Mouse (Mus musculus): ENCODE measurements around the gene Rfx2. TPM values are rescaled to one million over a fixed set of nuclear protein-coding genes. Genes with fewer than 3 reads are reported as not detected.

Gene Rfx2
- polyA plus RNA-seq, 1 experiment from 2014 or later = 2.9 TPM

DNA sequence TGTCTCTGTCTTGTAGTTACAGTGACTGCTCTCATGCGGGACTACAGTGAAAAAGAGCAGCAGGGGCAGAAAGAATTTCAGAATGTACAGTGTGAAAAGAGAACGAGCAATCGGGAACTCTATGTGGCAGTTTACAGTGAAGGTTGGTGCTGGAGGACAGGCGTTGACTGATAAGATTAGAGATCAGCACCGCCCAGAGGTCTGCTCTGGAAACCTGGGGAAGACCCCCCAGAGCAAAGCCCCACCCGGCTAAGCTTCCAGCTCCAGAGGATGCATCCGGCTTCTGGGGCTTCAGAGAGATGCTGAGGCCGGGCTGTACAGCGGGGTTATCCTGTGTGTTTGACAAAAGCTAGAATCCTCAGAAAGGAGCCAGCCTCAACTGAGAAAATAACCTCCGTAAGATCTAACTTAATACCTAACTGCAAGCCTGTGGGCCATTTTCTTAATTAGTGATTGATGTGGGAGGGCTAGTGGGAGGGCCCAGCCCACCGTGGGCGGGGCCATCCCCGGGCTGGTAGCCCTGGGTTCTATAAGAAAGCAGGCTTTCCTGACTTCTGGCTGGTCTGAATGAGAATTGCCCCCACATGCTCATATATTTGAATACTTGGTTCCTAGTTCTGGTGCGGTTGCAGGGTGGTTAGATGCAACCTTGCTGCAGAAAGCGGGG lies 39.6 kb upstream of the Rfx2 start:
- H3K9me3 ChIP-seq (ENCODE audit: control insufficient read depth, low read length) = no peaks in the 10 kb centered on the region
- no peak overlapping the region for H3K4me2 ChIP-seq (ENCODE audit: low read depth, severe bottlenecking)
- ATAC-seq (ENCODE audit: insufficient number of reproducible peaks, low FRiP score, low TSS enrichment, low read depth) (no peak), DNase-seq (ENCODE audit: low spot score) (no peak)
- no peak overlapping the region for H3K4me3 ChIP-seq (ENCODE audit: low read depth, low read length)
- 64% methylated on average over 15 of the region's 15 CpGs for WGBS
- H3K4me1 ChIP-seq (ENCODE audit: control insufficient read depth, insufficient read depth, low read length) = no peaks in the 10 kb centered on the region
- no peaks in the 10 kb centered on the region for H3K36me3 ChIP-seq (ENCODE audit: control insufficient read depth, insufficient read depth, low read length)
- no peak overlapping the region for H3K9ac ChIP-seq (ENCODE audit: low read length)
- no peak overlapping the region for H3K27ac ChIP-seq (replicated peaks; ENCODE audit: low read depth, low read length)
- H3K27me3 ChIP-seq (ENCODE audit: control insufficient read depth, insufficient read depth, low read length) = no peaks in the 10 kb centered on the region

DNA sequence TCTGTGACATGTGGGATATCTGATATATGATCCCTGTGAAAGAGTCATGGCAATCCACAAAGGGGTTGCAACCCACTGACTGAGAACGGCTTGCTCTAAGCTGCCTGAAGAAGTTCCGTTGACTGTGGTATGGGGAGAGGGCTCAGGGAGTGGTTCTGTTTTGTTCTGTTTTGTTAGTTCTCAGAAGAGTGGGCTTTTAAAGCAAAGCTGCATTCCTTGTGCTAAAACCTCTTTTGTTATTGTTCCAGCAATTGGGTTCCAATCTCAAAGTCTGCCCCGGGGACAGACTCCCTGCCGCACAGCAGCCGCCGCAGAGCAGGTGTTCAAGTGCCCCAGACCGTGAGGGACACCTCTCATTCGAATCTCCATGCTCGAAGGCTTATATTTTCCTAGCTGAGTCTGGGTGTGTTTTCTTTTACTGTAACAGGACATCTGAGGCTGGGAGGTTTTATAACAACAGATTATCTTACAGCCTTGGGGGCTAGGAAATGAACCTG lies 38.7 kb upstream of the Rfx2 start:
- no peaks in the 10 kb centered on the region for H3K27me3 ChIP-seq (ENCODE audit: control insufficient read depth, insufficient read depth, low read length)
- H3K36me3 ChIP-seq (ENCODE audit: control insufficient read depth, insufficient read depth, low read length) = no peaks in the 10 kb centered on the region
- no peak for ATAC-seq (ENCODE audit: insufficient number of reproducible peaks, low FRiP score, low TSS enrichment, low read depth)
- no peak overlapping the region for H3K9ac ChIP-seq (ENCODE audit: low read length)
- no peak overlapping the region for H3K4me2 ChIP-seq (ENCODE audit: low read depth, severe bottlenecking)
- H3K9me3 ChIP-seq (ENCODE audit: control insufficient read depth, low read length) = no peaks in the 10 kb centered on the region
- no peak for DNase-seq (ENCODE audit: low spot score)
- no peaks in the 10 kb centered on the region for H3K4me1 ChIP-seq (ENCODE audit: control insufficient read depth, insufficient read depth, low read length)
- WGBS = 87% methylated on average over 9 of the region's 9 CpGs
- no peak overlapping the region for H3K4me3 ChIP-seq (ENCODE audit: low read depth, low read length)
- H3K27ac ChIP-seq (replicated peaks; ENCODE audit: low read depth, low read length) = no peak overlapping the region

DNA sequence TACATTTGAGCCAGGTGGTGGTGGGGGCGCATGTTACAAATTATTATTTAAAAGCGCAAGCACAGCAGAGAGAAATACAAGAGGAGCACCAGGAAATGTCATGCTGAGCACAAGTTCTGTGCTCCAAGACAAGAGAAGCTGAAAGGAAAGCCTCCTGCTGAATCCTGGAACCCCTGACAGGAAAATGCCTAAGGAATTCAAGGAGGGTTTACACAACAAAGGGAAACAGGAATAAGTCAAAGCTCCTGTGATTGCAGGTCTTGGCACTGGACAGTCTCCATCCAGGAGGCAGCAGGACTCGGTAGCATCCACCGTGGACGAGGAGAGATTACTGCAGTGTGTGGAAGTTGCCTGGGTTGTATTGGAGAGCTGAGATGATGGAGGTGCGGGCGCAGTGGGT lies 35.3 kb upstream of the Rfx2 start:
- Histone ChIP-seq H3K9me3 (ENCODE audit: control insufficient read depth, low read length) (no peaks in the 10 kb centered on the region), H3K36me3 (ENCODE audit: control insufficient read depth, insufficient read depth, low read length) (no peaks in the 10 kb centered on the region), H3K4me2 (ENCODE audit: low read depth, severe bottlenecking) (no peak overlapping the region), H3K27me3 (ENCODE audit: control insufficient read depth, insufficient read depth, low read length) (no peaks in the 10 kb centered on the region), H3K9ac (ENCODE audit: low read length) (no peak overlapping the region), H3K4me1 (ENCODE audit: control insufficient read depth, insufficient read depth, low read length) (no peaks in the 10 kb centered on the region), H3K4me3 (ENCODE audit: low read depth, low read length) (no peak overlapping the region), H3K27ac (replicated peaks; ENCODE audit: low read depth, low read length) (no peak overlapping the region)
- no peak for DNase-seq (ENCODE audit: low spot score)
- ATAC-seq (ENCODE audit: insufficient number of reproducible peaks, low FRiP score, low TSS enrichment, low read depth) = no peak
- 83% methylated on average over 7 of the region's 7 CpGs for WGBS

DNA sequence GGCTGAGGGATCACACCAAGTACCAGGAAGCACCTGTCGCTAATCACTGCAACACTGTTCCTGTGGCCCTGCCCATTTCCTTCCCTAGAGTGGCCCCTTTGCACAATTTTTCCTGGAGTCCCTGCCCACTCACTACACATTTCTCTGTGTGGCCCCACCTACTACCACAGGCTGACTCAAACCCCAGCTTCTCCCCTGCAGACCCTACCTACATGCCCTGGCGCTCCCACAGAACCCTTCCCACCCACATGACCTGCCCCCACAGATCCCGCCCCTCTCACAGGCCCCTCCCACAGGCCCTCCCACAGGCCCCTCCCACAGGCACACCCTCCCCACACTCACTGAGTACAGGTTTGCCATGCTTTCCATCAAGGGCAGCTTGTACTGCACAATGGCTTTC lies 30.4 kb upstream of the Rfx2 start:
- Histone ChIP-seq H3K4me3 (ENCODE audit: low read depth, low read length) (no peak overlapping the region), H3K36me3 (ENCODE audit: control insufficient read depth, insufficient read depth, low read length) (no peaks in the 10 kb centered on the region), H3K27me3 (ENCODE audit: control insufficient read depth, insufficient read depth, low read length) (no peaks in the 10 kb centered on the region), H3K4me2 (ENCODE audit: low read depth, severe bottlenecking) (no peak overlapping the region), H3K27ac (replicated peaks; ENCODE audit: low read depth, low read length) (no peak overlapping the region), H3K9me3 (ENCODE audit: control insufficient read depth, low read length) (no peaks in the 10 kb centered on the region), H3K4me1 (ENCODE audit: control insufficient read depth, insufficient read depth, low read length) (no peaks in the 10 kb centered on the region), H3K9ac (ENCODE audit: low read length) (no peak overlapping the region)
- 0 out of 2 replicates have a peak, but pooled peaks have one; percentile 29 for ATAC-seq (ENCODE audit: insufficient number of reproducible peaks, low FRiP score, low TSS enrichment, low read depth)
- WGBS = 50% methylated on average over 3 of the region's 3 CpGs
- no peak for DNase-seq (ENCODE audit: low spot score)

GRCm38 (mm10) chr17:56858922-56859321 lies 28.1 kb upstream of the Rfx2 start:
- H3K4me2 ChIP-seq (ENCODE audit: low read depth, severe bottlenecking) = no peak overlapping the region
- no peak overlapping the region for H3K27ac ChIP-seq (replicated peaks; ENCODE audit: low read depth, low read length)
- no peaks in the 10 kb centered on the region for H3K27me3 ChIP-seq (ENCODE audit: control insufficient read depth, insufficient read depth, low read length)
- H3K4me3 ChIP-seq (ENCODE audit: low read depth, low read length) = no peak overlapping the region
- H3K4me1 ChIP-seq (ENCODE audit: control insufficient read depth, insufficient read depth, low read length) = no peaks in the 10 kb centered on the region
- DNase-seq (ENCODE audit: low spot score) = no peak
- WGBS = 70% methylated on average over 7 of the region's 7 CpGs
- H3K9me3 ChIP-seq (ENCODE audit: control insufficient read depth, low read length) = no peaks in the 10 kb centered on the region
- no peak overlapping the region for H3K9ac ChIP-seq (ENCODE audit: low read length)
- no peaks in the 10 kb centered on the region for H3K36me3 ChIP-seq (ENCODE audit: control insufficient read depth, insufficient read depth, low read length)
- ATAC-seq (ENCODE audit: insufficient number of reproducible peaks, low FRiP score, low TSS enrichment, low read depth) = no peak

DNA sequence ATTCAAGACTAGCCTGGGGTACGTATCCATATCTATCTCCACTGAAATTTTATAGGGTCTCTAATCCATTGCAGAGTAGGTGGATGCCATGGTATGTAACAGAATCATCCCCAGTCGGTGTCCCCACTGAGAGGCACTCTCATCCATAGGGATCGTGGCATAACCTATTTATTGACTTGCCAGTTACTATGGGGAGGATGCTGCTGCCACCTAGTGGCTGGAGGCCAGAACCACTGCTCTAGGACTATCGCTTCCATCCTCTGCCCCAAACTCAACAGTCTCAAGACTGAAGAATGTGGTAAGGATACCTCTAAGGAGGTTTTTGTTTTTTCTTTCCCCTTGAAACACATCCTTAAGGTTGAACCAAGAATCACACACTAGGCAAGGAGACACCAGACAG lies 27.4 kb upstream of the Rfx2 start:
- H3K4me1 ChIP-seq (ENCODE audit: control insufficient read depth, insufficient read depth, low read length) = no peaks in the 10 kb centered on the region
- H3K9ac ChIP-seq (ENCODE audit: low read length) = no peak overlapping the region
- no peak for ATAC-seq (ENCODE audit: insufficient number of reproducible peaks, low FRiP score, low TSS enrichment, low read depth)
- H3K9me3 ChIP-seq (ENCODE audit: control insufficient read depth, low read length) = no peaks in the 10 kb centered on the region
- H3K4me2 ChIP-seq (ENCODE audit: low read depth, severe bottlenecking) = no peak overlapping the region
- 61% methylated on average over 4 of the region's 4 CpGs for WGBS
- no peaks in the 10 kb centered on the region for H3K36me3 ChIP-seq (ENCODE audit: control insufficient read depth, insufficient read depth, low read length)
- peak; percentile 77 for DNase-seq (ENCODE audit: low spot score)
- no peaks in the 10 kb centered on the region for H3K27me3 ChIP-seq (ENCODE audit: control insufficient read depth, insufficient read depth, low read length)
- no peak overlapping the region for H3K4me3 ChIP-seq (ENCODE audit: low read depth, low read length)
- no peak overlapping the region for H3K27ac ChIP-seq (replicated peaks; ENCODE audit: low read depth, low read length)

DNA sequence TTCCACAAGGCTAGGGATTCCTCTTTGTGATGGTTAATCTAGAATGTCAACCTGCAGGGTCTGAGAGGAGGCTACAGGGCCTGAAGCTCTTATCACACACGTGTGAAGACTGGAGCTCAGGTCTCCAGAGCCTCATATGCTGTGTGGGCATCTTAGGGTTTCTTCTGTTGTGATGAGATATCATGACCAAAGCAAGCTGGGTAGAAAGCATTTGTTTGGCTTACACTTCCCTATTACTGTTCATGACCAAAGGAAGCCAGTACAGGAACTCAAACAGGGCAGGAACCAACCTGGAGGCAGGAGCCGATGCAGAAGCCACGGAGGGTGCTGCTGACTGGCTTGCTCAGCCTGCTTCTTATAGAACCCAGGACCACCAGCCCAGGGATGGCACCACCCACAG lies 24.6 kb upstream of the Rfx2 start:
- Histone ChIP-seq H3K36me3 (ENCODE audit: control insufficient read depth, insufficient read depth, low read length) (no peaks in the 10 kb centered on the region), H3K9me3 (ENCODE audit: control insufficient read depth, low read length) (no peaks in the 10 kb centered on the region), H3K27me3 (ENCODE audit: control insufficient read depth, insufficient read depth, low read length) (no peaks in the 10 kb centered on the region), H3K4me1 (ENCODE audit: control insufficient read depth, insufficient read depth, low read length) (no peaks in the 10 kb centered on the region), H3K27ac (replicated peaks; ENCODE audit: low read depth, low read length) (no peak overlapping the region), H3K4me3 (ENCODE audit: low read depth, low read length) (no peak overlapping the region), H3K4me2 (ENCODE audit: low read depth, severe bottlenecking) (no peak overlapping the region), H3K9ac (ENCODE audit: low read length) (no peak overlapping the region)
- ATAC-seq (ENCODE audit: insufficient number of reproducible peaks, low FRiP score, low TSS enrichment, low read depth) (no peak), DNase-seq (ENCODE audit: low spot score) (no peak)
- WGBS = 88% methylated on average over 3 of the region's 3 CpGs

- Histone ChIP-seq H3K4me3 (ENCODE audit: low read depth, low read length) (no peak overlapping the region), H3K27me3 (ENCODE audit: control insufficient read depth, insufficient read depth, low read length) (no peaks in the 10 kb centered on the region), H3K27ac (replicated peaks; ENCODE audit: low read depth, low read length) (no peak overlapping the region), H3K9ac (ENCODE audit: low read length) (no peak overlapping the region), H3K9me3 (ENCODE audit: control insufficient read depth, low read length) (no peaks in the 10 kb centered on the region), H3K4me2 (ENCODE audit: low read depth, severe bottlenecking) (no peak overlapping the region), H3K36me3 (ENCODE audit: control insufficient read depth, insufficient read depth, low read length) (no peaks in the 10 kb centered on the region), H3K4me1 (ENCODE audit: control insufficient read depth, insufficient read depth, low read length) (no peaks in the 10 kb centered on the region)
- ATAC-seq (ENCODE audit: insufficient number of reproducible peaks, low FRiP score, low TSS enrichment, low read depth) (no peak), DNase-seq (ENCODE audit: low spot score) (no peak)
- WGBS = 69% methylated on average over 3 of the region's 3 CpGs
These were observed 20.4 kb upstream of the Rfx2 start for GRCm38 (mm10) chr17:56851167-56851566.

GRCm38 (mm10) chr17:56849710-56850109 lies 18.9 kb upstream of the Rfx2 start:
- DNase-seq (ENCODE audit: low spot score) (no peak), ATAC-seq (ENCODE audit: insufficient number of reproducible peaks, low FRiP score, low TSS enrichment, low read depth) (no peak)
- no peak overlapping the region for H3K4me2 ChIP-seq (ENCODE audit: low read depth, severe bottlenecking)
- H3K9me3 ChIP-seq (ENCODE audit: control insufficient read depth, low read length) = no peaks in the 10 kb centered on the region
- H3K4me3 ChIP-seq (ENCODE audit: low read depth, low read length) = no peak overlapping the region
- WGBS = 86% methylated on average over 13 of the region's 13 CpGs
- no peak overlapping the region for H3K9ac ChIP-seq (ENCODE audit: low read length)
- no peak overlapping the region for H3K27ac ChIP-seq (replicated peaks; ENCODE audit: low read depth, low read length)
- no peaks in the 10 kb centered on the region for H3K27me3 ChIP-seq (ENCODE audit: control insufficient read depth, insufficient read depth, low read length)
- no peaks in the 10 kb centered on the region for H3K36me3 ChIP-seq (ENCODE audit: control insufficient read depth, insufficient read depth, low read length)
- H3K4me1 ChIP-seq (ENCODE audit: control insufficient read depth, insufficient read depth, low read length) = no peaks in the 10 kb centered on the region

All from limb, embryonic 11.5 days (tissue).